ENCODE assay signal across 32 mouse cellular contexts in the genomic region with DNA sequence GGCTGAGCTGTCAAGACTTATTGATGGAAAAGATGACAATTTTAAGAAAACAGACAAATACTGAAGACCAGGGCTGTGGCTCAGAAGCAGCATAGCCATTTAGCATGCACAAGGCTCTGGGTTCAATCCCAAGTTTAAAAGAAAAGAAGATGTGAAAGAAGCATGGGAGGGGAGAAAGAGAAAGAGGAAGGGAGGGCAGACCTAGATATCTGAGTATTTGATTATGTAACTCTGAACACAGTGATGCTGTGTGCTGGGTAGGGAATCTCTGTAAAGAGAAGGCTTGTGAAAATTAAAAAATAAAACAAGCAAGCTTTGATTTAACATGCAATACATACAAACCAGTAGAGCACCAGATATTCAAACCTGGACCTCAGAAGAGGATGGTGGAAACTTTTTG.
"Had no signal": no experiment of that assay in that cellular context is flagged by ENCODE, and none has a peak within 500 bp of the region (broad histone marks: within the 10 kb centered on the region; RNA-seq: fewer than 3 reads in every experiment).

No protein-coding gene starts in this region.

- H3K9ac ChIP-seq: limb, embryonic 12.5 days; limb, embryonic 13.5 days; limb, embryonic 15.5 days; liver, embryonic 12.5 days; liver, embryonic 13.5 days; liver, embryonic 14.5 days; liver, embryonic 15.5 days; liver, postnatal 0 days; lung, embryonic 14.5 days; lung, embryonic 15.5 days; midbrain, embryonic 12.5 days; midbrain, embryonic 13.5 days; midbrain, embryonic 15.5 days had no signal

- H3K36me3 ChIP-seq: limb, embryonic 10.5 days; limb, embryonic 12.5 days; limb, embryonic 13.5 days; limb, embryonic 15.5 days; liver, embryonic 12.5 days; liver, embryonic 13.5 days; liver, embryonic 15.5 days; lung, embryonic 15.5 days; midbrain, embryonic 10.5 days; midbrain, embryonic 12.5 days; midbrain, embryonic 13.5 days; midbrain, embryonic 15.5 days had no signal

- DNase-seq: left cerebral cortex, postnatal 4 days; liver; liver, embryonic 13.5 days; liver, postnatal 0 days; lung, adult 18-20 months; lung, adult 2 months; lung, embryonic 14.5 days; lung, postnatal 10 days; lung, postnatal 14 days; lung, postnatal 36 days; lung, postnatal 4 days; midbrain, embryonic 14.5 days had no signal

- ATAC-seq: liver, embryonic 12.5 days; liver, postnatal 0 days; lung, postnatal 0 days; midbrain, embryonic 13.5 days; midbrain, embryonic 15.5 days; midbrain, embryonic 16.5 days had no signal

- H3K4me1 ChIP-seq: limb, embryonic 10.5 days; limb, embryonic 12.5 days; limb, embryonic 13.5 days; limb, embryonic 15.5 days; midbrain, embryonic 10.5 days; midbrain, embryonic 12.5 days; midbrain, embryonic 13.5 days; midbrain, embryonic 15.5 days had no signal

- H3K27ac ChIP-seq: left cerebral cortex, adult 2 months; limb, embryonic 10.5 days; limb, embryonic 12.5 days; limb, embryonic 13.5 days; limb, embryonic 15.5 days; liver, embryonic 12.5 days; liver, embryonic 13.5 days; liver, embryonic 14.5 days; liver, embryonic 15.5 days; lung, embryonic 15.5 days; macrophage; midbrain, embryonic 10.5 days; midbrain, embryonic 12.5 days; midbrain, embryonic 13.5 days; midbrain, embryonic 15.5 days had no signal

- H3K9me3 ChIP-seq: limb, embryonic 10.5 days; limb, embryonic 12.5 days; limb, embryonic 13.5 days; limb, embryonic 15.5 days; liver, embryonic 12.5 days; liver, embryonic 13.5 days; liver, embryonic 15.5 days; lung, embryonic 15.5 days; megakaryocyte, embryonic 14.5 days; midbrain, embryonic 10.5 days; midbrain, embryonic 12.5 days; midbrain, embryonic 13.5 days; midbrain, embryonic 15.5 days had no signal

- H3K4me2 ChIP-seq: limb, embryonic 12.5 days; limb, embryonic 13.5 days; limb, embryonic 15.5 days; liver, embryonic 11.5 days; liver, embryonic 12.5 days; liver, embryonic 13.5 days; liver, embryonic 15.5 days; lung, embryonic 14.5 days; lung, embryonic 15.5 days; midbrain, embryonic 11.5 days; midbrain, embryonic 12.5 days; midbrain, embryonic 13.5 days; midbrain, embryonic 15.5 days had no signal

- H3K4me3 ChIP-seq: left cerebral cortex, adult 2 months; limb, embryonic 10.5 days; limb, embryonic 12.5 days; limb, embryonic 13.5 days; limb, embryonic 15.5 days; liver, embryonic 12.5 days; liver, embryonic 13.5 days; liver, embryonic 15.5 days; lung, embryonic 15.5 days; megakaryocyte, embryonic 14.5 days; midbrain, embryonic 10.5 days; midbrain, embryonic 12.5 days; midbrain, embryonic 13.5 days; midbrain, embryonic 15.5 days; myocyte had no signal

- H3K27me3 ChIP-seq: limb, embryonic 12.5 days; limb, embryonic 13.5 days; limb, embryonic 15.5 days; liver, embryonic 12.5 days; liver, embryonic 13.5 days; liver, embryonic 15.5 days; lung, embryonic 15.5 days; megakaryocyte, embryonic 14.5 days; midbrain, embryonic 12.5 days; midbrain, embryonic 13.5 days; midbrain, embryonic 15.5 days had no signal
